Mouse (Mus musculus): ENCODE results near the gene Epb41l2. TPM values are rescaled to one million over a fixed set of nuclear protein-coding genes. Genes with fewer than 3 reads are reported as not detected.

Epb41l2 gene
- polyA plus RNA-seq, 1 experiment from 2014 or later, result 66.8 TPM

- no peaks in the 10 kb centered on the region for H3K9me3 ChIP-seq (replicated peaks; ENCODE audit: control insufficient read depth, low read length)
- H3K4me3 ChIP-seq (ENCODE audit: low read depth, low read length), result no peak overlapping the region
- DNase-seq (ENCODE audit: low spot score) (no peak), ATAC-seq (replicated peaks; ENCODE audit: insufficient number of reproducible peaks, low FRiP score, low TSS enrichment, low read depth) (no peak)
- no peaks in the 10 kb centered on the region for H3K4me1 ChIP-seq (ENCODE audit: control insufficient read depth, insufficient read depth, low read length)
- H3K4me2 ChIP-seq (ENCODE audit: low read depth, low read length), result no peak overlapping the region
- no peaks in the 10 kb centered on the region for H3K36me3 ChIP-seq (replicated peaks; ENCODE audit: control insufficient read depth, insufficient read depth, low read depth, low read length)
- no peak overlapping the region for H3K27ac ChIP-seq (replicated peaks; ENCODE audit: low read depth, low read length)
- no peak overlapping the region for H3K9ac ChIP-seq (replicated peaks; ENCODE audit: low read length)
- WGBS, result 70% methylated on average over 6 of the region's 6 CpGs
- no peaks in the 10 kb centered on the region for H3K27me3 ChIP-seq (ENCODE audit: control insufficient read depth, insufficient read depth, low read length)
Measured at GRCm38 (mm10) chr10:25539771-25540168, 180.2 kb downstream of the Epb41l2 start.

GRCm38 (mm10) chr10:25541097-25541496 lies 181.5 kb downstream of the Epb41l2 start:
- Histone ChIP-seq H3K27me3 (ENCODE audit: control insufficient read depth, insufficient read depth, low read length) (no peaks in the 10 kb centered on the region), H3K9ac (replicated peaks; ENCODE audit: low read length) (no peak overlapping the region), H3K4me3 (ENCODE audit: low read depth, low read length) (no peak overlapping the region), H3K9me3 (replicated peaks; ENCODE audit: control insufficient read depth, low read length) (no peaks in the 10 kb centered on the region), H3K4me2 (ENCODE audit: low read depth, low read length) (no peak overlapping the region), H3K36me3 (replicated peaks; ENCODE audit: control insufficient read depth, insufficient read depth, low read depth, low read length) (no peaks in the 10 kb centered on the region), H3K27ac (replicated peaks; ENCODE audit: low read depth, low read length) (no peak overlapping the region), H3K4me1 (ENCODE audit: control insufficient read depth, insufficient read depth, low read length) (no peaks in the 10 kb centered on the region)
- DNase-seq (ENCODE audit: low spot score) (no peak), ATAC-seq (replicated peaks; ENCODE audit: insufficient number of reproducible peaks, low FRiP score, low TSS enrichment, low read depth) (no peak)
- WGBS, result 95% methylated on average over 3 of the region's 3 CpGs

GRCm38 (mm10) chr10:25552936-25553335 lies 193.3 kb downstream of the Epb41l2 start:
- no peak for ATAC-seq (replicated peaks; ENCODE audit: insufficient number of reproducible peaks, low FRiP score, low TSS enrichment, low read depth)
- WGBS, result 68% methylated on average over 4 of the region's 4 CpGs
- Histone ChIP-seq H3K27ac (replicated peaks; ENCODE audit: low read depth, low read length) (no peak overlapping the region), H3K4me1 (ENCODE audit: control insufficient read depth, insufficient read depth, low read length) (no peaks in the 10 kb centered on the region), H3K4me2 (ENCODE audit: low read depth, low read length) (no peak overlapping the region), H3K9ac (replicated peaks; ENCODE audit: low read length) (no peak overlapping the region), H3K36me3 (replicated peaks; ENCODE audit: control insufficient read depth, insufficient read depth, low read depth, low read length) (no peaks in the 10 kb centered on the region), H3K27me3 (ENCODE audit: control insufficient read depth, insufficient read depth, low read length) (no peaks in the 10 kb centered on the region), H3K4me3 (ENCODE audit: low read depth, low read length) (no peak overlapping the region), H3K9me3 (replicated peaks; ENCODE audit: control insufficient read depth, low read length) (no peaks in the 10 kb centered on the region)
- no peak for DNase-seq (ENCODE audit: low spot score)

GRCm38 (mm10) chr10:25571319-25572240 lies 212.0 kb downstream of the Epb41l2 start:
- ATAC-seq (replicated peaks; ENCODE audit: insufficient number of reproducible peaks, low FRiP score, low TSS enrichment, low read depth) (no peak), DNase-seq (ENCODE audit: low spot score) (peak; percentile 4)
- WGBS, result 47% methylated on average over 9 of the region's 9 CpGs

More at GRCm38 (mm10) chr10:25571319-25572240, 212.0 kb downstream of the Epb41l2 start:
- H3K4me3 ChIP-seq (ENCODE audit: low read depth, low read length), result no peak overlapping the region
- H3K27me3 ChIP-seq (ENCODE audit: control insufficient read depth, insufficient read depth, low read length), result no peaks in the 10 kb centered on the region
- H3K9ac ChIP-seq (replicated peaks; ENCODE audit: low read length), result no peak overlapping the region
- H3K4me1 ChIP-seq (ENCODE audit: control insufficient read depth, insufficient read depth, low read length), result no peaks in the 10 kb centered on the region
- no peak overlapping the region for H3K4me2 ChIP-seq (ENCODE audit: low read depth, low read length)
- no peaks in the 10 kb centered on the region for H3K36me3 ChIP-seq (replicated peaks; ENCODE audit: control insufficient read depth, insufficient read depth, low read depth, low read length)
- H3K9me3 ChIP-seq (replicated peaks; ENCODE audit: control insufficient read depth, low read length), result no peaks in the 10 kb centered on the region
- H3K27ac ChIP-seq (replicated peaks; ENCODE audit: low read depth, low read length), result no peak overlapping the region

Other genes starting within 250 kb of the Epb41l2 start
- 24.8 and 28.6 TPM in 2 replicates for gene Akap7, start 51.9 kb upstream of the Epb41l2 start, polyA plus RNA-seq (2014; fragmentation: Nextera tagmentation; extraction: Ambion mirVana)
- not detected in 2 replicates for gene Smlr1, start 176.5 kb downstream of the Epb41l2 start, polyA plus RNA-seq (2014; fragmentation: Nextera tagmentation; extraction: Ambion mirVana)